Mouse (Mus musculus): ENCODE results near the gene Cnga4.

GRCm38 (mm10) chr7:105432058-105432457, 27.7 kb downstream of the Cnga4 start:
- TF ChIP-seq CTCF (IDR thresholded peaks at IDR 0.05; ENCODE audit: borderline replicate concordance, control insufficient read depth, extremely low read depth, insufficient read depth, low read length, poor library complexity), result no peak
- no peak for TF ChIP-seq POLR2A (IDR thresholded peaks at IDR 0.05; ENCODE audit: control insufficient read depth, extremely low read depth, insufficient read depth, low read length, poor library complexity)

Data from thymus, adult 2 months (tissue).